Comparison of ENCODE assay signal across 7 mouse cellular contexts in the genomic region with DNA sequence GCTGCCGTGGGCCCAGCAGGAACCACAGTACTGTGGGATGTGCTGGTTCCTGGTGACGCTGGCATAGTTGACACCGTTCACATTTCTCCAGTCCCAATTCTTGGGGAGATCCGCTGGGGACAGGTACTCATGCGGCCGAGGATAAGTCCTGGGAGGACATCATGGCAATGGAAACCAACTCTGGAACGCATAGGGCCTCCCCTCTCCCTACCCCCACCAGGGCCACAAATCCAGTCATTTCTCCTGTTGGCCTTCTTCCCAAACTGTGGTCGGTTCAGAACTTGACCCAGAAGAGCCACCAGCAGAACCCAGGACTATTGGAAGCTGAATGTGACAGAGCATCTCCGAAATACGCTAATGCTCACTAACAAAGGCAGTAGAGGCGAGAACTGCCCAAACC. TPM values are rescaled to one million over a fixed set of nuclear protein-coding genes. Genes with fewer than 3 reads are reported as not detected.
DNase-seq lines count a peak whose midpoint lies in the region; ATAC-seq and TF ChIP-seq lines count a peak whose summit lies in the region.

No protein-coding gene starts in this region.

- ATAC-seq in lung, embryonic 15.5 days (ENCODE audit: borderline replicate concordance, extremely low read depth, low FRiP score, low TSS enrichment), result no peak
- ATAC-seq in intestine, embryonic 16.5 days, result peak; percentile 4
- ATAC-seq in neural tube, embryonic 15.5 days (ENCODE audit: low FRiP score), result no peak

- peaks cover 29% of the 10 kb centered on the region for H3K4me1 ChIP-seq in lung, embryonic 15.5 days
- no peaks in the 10 kb centered on the region for H3K4me1 ChIP-seq in embryonic fibroblast, embryonic 13.5 days (ENCODE audit: control insufficient read depth, insufficient read depth, low read length)
- H3K4me1 ChIP-seq in intestine, embryonic 16.5 days (ENCODE audit: control insufficient read depth, insufficient read depth, low read length), result peaks cover 28% of the 10 kb centered on the region
- H3K4me1 ChIP-seq in neural tube, embryonic 15.5 days, result peaks cover 20% of the 10 kb centered on the region

- H3K27ac ChIP-seq in lung, embryonic 15.5 days, result 0 out of 2 replicates have a peak overlapping the region, but pooled peaks have one; percentile 24
- H3K27ac ChIP-seq in embryonic fibroblast, embryonic 13.5 days (ENCODE audit: insufficient read depth, low read length), result no peak overlapping the region
- H3K27ac ChIP-seq in intestine, embryonic 16.5 days (ENCODE audit: low read length), result peak overlapping the region; percentile 69
- no peak overlapping the region; the same call in 1 of the 2 replicates for H3K27ac ChIP-seq in neural tube, embryonic 15.5 days (replicated peaks)

- peak overlapping the region; percentile 80 for H3K4me2 ChIP-seq in lung, embryonic 15.5 days
- peak overlapping the region; percentile 87 for H3K4me2 ChIP-seq in intestine, embryonic 16.5 days (ENCODE audit: low read depth, low read length)
- peak overlapping the region; percentile 81 for H3K4me2 ChIP-seq in neural tube, embryonic 15.5 days

- WGBS in lung, embryonic 15.5 days, result 62% methylated on average over 11 of the region's 11 CpGs
- WGBS in intestine, embryonic 16.5 days, result 61% methylated on average over 11 of the region's 11 CpGs
- 66% methylated on average over 11 of the region's 11 CpGs for WGBS in neural tube, embryonic 15.5 days

- H3K27me3 ChIP-seq in lung, embryonic 15.5 days, result no peaks in the 10 kb centered on the region
- no peaks in the 10 kb centered on the region for H3K27me3 ChIP-seq in intestine, embryonic 16.5 days (replicated peaks; ENCODE audit: control insufficient read depth, insufficient read depth, low read length)
- H3K27me3 ChIP-seq in neural tube, embryonic 15.5 days (replicated peaks), result no peaks in the 10 kb centered on the region

- no peaks in the 10 kb centered on the region for H3K9me3 ChIP-seq in lung, embryonic 15.5 days
- no peaks in the 10 kb centered on the region for H3K9me3 ChIP-seq in intestine, embryonic 16.5 days (ENCODE audit: control insufficient read depth, low read length)
- no peaks in the 10 kb centered on the region for H3K9me3 ChIP-seq in neural tube, embryonic 15.5 days (replicated peaks)

- TF ChIP-seq CTCF in embryonic fibroblast, embryonic 13.5 days (IDR thresholded peaks at IDR 0.05; ENCODE audit: borderline replicate concordance, insufficient read depth, low read length), result no peak

- TF ChIP-seq POLR2A in embryonic fibroblast, embryonic 13.5 days (IDR thresholded peaks at IDR 0.05; ENCODE audit: low read depth, low read length), result no peak

- H3K4me3 ChIP-seq in lung, embryonic 15.5 days, result peak overlapping the region; percentile 64
- peak overlapping the region; percentile 55 for H3K4me3 ChIP-seq in embryonic fibroblast, embryonic 13.5 days (ENCODE audit: insufficient read depth, low read length)
- peak overlapping the region; percentile 72 for H3K4me3 ChIP-seq in intestine, embryonic 16.5 days (ENCODE audit: low read length)
- H3K4me3 ChIP-seq in neural tube, embryonic 15.5 days (replicated peaks), result peak overlapping the region; percentile 52

- H3K36me3 ChIP-seq in lung, embryonic 15.5 days, result 0 out of 2 replicates have a peak, but pooled peaks cover 6% of the 10 kb centered on the region
- H3K36me3 ChIP-seq in intestine, embryonic 16.5 days (ENCODE audit: control insufficient read depth, insufficient read depth, low read length), result peaks cover 9% of the 10 kb centered on the region; the same call in 1 of the 2 replicates
- H3K36me3 ChIP-seq in neural tube, embryonic 15.5 days, result no peaks in the 10 kb centered on the region

- no peak for DNase-seq in lung, postnatal 4 days
- no peak for DNase-seq in thymus, postnatal 14 days
- no peak for DNase-seq in embryo, embryonic 9.5 days (ENCODE audit: extremely low spot score)

- H3K9ac ChIP-seq in lung, embryonic 15.5 days, result peak overlapping the region; percentile 53
- peak overlapping the region; percentile 79 for H3K9ac ChIP-seq in intestine, embryonic 16.5 days (ENCODE audit: low read depth, low read length)
- H3K9ac ChIP-seq in neural tube, embryonic 15.5 days (replicated peaks), result peak overlapping the region; percentile 45

RNA-seq across cellular contexts. Expression of a gene that starts 0.7 kb away (rescaled TPM):
- 212 and 217 TPM in 2 replicates for polyA plus RNA-seq in lung, embryonic 15.5 days (2015; fragmentation: Nextera tagmentation; extraction: Ambion mirVana)
- 143 and 186 TPM in 2 replicates for polyA plus RNA-seq in embryonic fibroblast, embryonic 13.5 days (2011; ENCODE audit: insufficient read length, low read depth, missing spikeins)
- 381 and 448 TPM in 2 replicates for polyA plus RNA-seq in intestine, embryonic 16.5 days (2015; fragmentation: Nextera tagmentation; extraction: Ambion mirVana)
- polyA plus RNA-seq in neural tube, embryonic 15.5 days (2015; fragmentation: Nextera tagmentation; extraction: Ambion mirVana), result 85.7 and 106 TPM in 2 replicates

RNA-seq across cellular contexts. Expression of a gene that starts 12.3 kb away (rescaled TPM):
- polyA plus RNA-seq in lung, embryonic 15.5 days (2015; fragmentation: Nextera tagmentation; extraction: Ambion mirVana), result 6.6 and 7.9 TPM in 2 replicates
- polyA plus RNA-seq in embryonic fibroblast, embryonic 13.5 days (2011; ENCODE audit: insufficient read length, low read depth, missing spikeins), result not detected in 2 replicates
- polyA plus RNA-seq in intestine, embryonic 16.5 days (2015; fragmentation: Nextera tagmentation; extraction: Ambion mirVana), result 1.1 and 1.4 TPM in 2 replicates
- 0.29 and 0.50 TPM in 2 replicates for polyA plus RNA-seq in neural tube, embryonic 15.5 days (2015; fragmentation: Nextera tagmentation; extraction: Ambion mirVana)

RNA-seq across cellular contexts. Expression of a gene that starts 22.6 kb away (rescaled TPM):
- polyA plus RNA-seq in lung, embryonic 15.5 days (2015; fragmentation: Nextera tagmentation; extraction: Ambion mirVana), result 128 and 138 TPM in 2 replicates
- 31.3 and 33.2 TPM in 2 replicates for polyA plus RNA-seq in embryonic fibroblast, embryonic 13.5 days (2011; ENCODE audit: insufficient read length, low read depth, missing spikeins)
- 72.5 and 81.3 TPM in 2 replicates for polyA plus RNA-seq in intestine, embryonic 16.5 days (2015; fragmentation: Nextera tagmentation; extraction: Ambion mirVana)
- 101 TPM in 2 replicates for polyA plus RNA-seq in neural tube, embryonic 15.5 days (2015; fragmentation: Nextera tagmentation; extraction: Ambion mirVana)

RNA-seq across cellular contexts. Expression of a gene that starts 25.7 kb away (rescaled TPM):
- 761 and 785 TPM in 2 replicates for polyA plus RNA-seq in lung, embryonic 15.5 days (2015; fragmentation: Nextera tagmentation; extraction: Ambion mirVana)
- polyA plus RNA-seq in embryonic fibroblast, embryonic 13.5 days (2011; ENCODE audit: insufficient read length, low read depth, missing spikeins), result 240 and 279 TPM in 2 replicates
- 775 and 798 TPM in 2 replicates for polyA plus RNA-seq in intestine, embryonic 16.5 days (2015; fragmentation: Nextera tagmentation; extraction: Ambion mirVana)
- 758 and 902 TPM in 2 replicates for polyA plus RNA-seq in neural tube, embryonic 15.5 days (2015; fragmentation: Nextera tagmentation; extraction: Ambion mirVana)

RNA-seq across cellular contexts. Expression of a gene that starts 34.7 kb away (rescaled TPM):
- 116 TPM in 2 replicates for polyA plus RNA-seq in lung, embryonic 15.5 days (2015; fragmentation: Nextera tagmentation; extraction: Ambion mirVana)
- polyA plus RNA-seq in embryonic fibroblast, embryonic 13.5 days (2011; ENCODE audit: insufficient read length, low read depth, missing spikeins), result 75.1 and 87.6 TPM in 2 replicates
- 119 and 134 TPM in 2 replicates for polyA plus RNA-seq in intestine, embryonic 16.5 days (2015; fragmentation: Nextera tagmentation; extraction: Ambion mirVana)
- 110 and 112 TPM in 2 replicates for polyA plus RNA-seq in neural tube, embryonic 15.5 days (2015; fragmentation: Nextera tagmentation; extraction: Ambion mirVana)

Comparison
In these comparisons a context has a peak if more than half of its experiments do, and no peak if none do; other contexts are left out.
1. H3K27ac ChIP-seq: peak in lung, embryonic 15.5 days (single experiment) and intestine, embryonic 16.5 days (single experiment); none in embryonic fibroblast, embryonic 13.5 days (single experiment) and neural tube, embryonic 15.5 days (single experiment).
2. Peak in every context shown above with its lines, with median percentiles within 50 percentile points of each other: H3K4me2 ChIP-seq, H3K4me3 ChIP-seq and H3K9ac ChIP-seq.